In the genomic region with DNA sequence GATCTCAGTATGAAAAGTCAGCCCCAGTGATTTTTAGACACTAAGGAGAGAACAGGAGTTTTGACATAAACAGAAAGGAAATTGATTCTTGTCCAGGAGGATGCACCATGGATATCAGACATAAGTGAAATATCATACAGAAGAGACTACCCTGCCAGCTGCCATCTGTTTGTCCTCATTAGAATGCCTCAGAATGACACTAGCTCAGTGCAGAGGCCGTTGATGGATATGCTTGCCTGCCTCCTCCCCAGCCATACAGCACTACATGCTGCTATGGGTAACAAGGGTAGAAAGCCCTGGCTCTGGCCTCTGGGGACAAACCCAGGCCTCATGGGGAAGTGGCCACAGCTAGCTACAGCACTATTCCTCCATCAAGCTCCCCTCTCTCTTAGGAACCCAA, we compare ENCODE assay signal across 10 mouse cellular contexts.
A peak's percentile ranks its signal among the peaks of the same experiment; 100 is the strongest.
DNase-seq lines count a peak whose midpoint lies in the region; ATAC-seq and TF ChIP-seq lines count a peak whose summit lies in the region.
"Had no signal": no experiment of that assay in that cellular context is flagged by ENCODE, and none has a peak within 500 bp of the region (broad histone marks: within the 10 kb centered on the region; RNA-seq: fewer than 3 reads in every experiment).

No protein-coding gene starts in this region.

- no peaks in the 10 kb centered on the region for H3K27me3 ChIP-seq in hindbrain, postnatal 0 days (ENCODE audit: insufficient read depth, low read length)
- H3K27me3 ChIP-seq in neural tube, embryonic 14.5 days (ENCODE audit: control insufficient read depth, insufficient read depth, low read length): no peaks in the 10 kb centered on the region
- H3K27me3 ChIP-seq: limb, embryonic 13.5 days; lung, embryonic 15.5 days had no signal

- H3K4me1 ChIP-seq in hindbrain, postnatal 0 days (ENCODE audit: insufficient read depth, low read length): no peaks in the 10 kb centered on the region
- no peaks in the 10 kb centered on the region for H3K4me1 ChIP-seq in neural tube, embryonic 14.5 days (ENCODE audit: control insufficient read depth, insufficient read depth, low read length)
- H3K4me1 ChIP-seq: limb, embryonic 13.5 days; lung, embryonic 15.5 days had no signal

- H3K4me3 ChIP-seq in left cerebral cortex, adult 2 months: no peak overlapping the region
- H3K4me3 ChIP-seq in hindbrain, postnatal 0 days (ENCODE audit: low read length): no peak overlapping the region
- H3K4me3 ChIP-seq in neural tube, embryonic 14.5 days (ENCODE audit: low read depth, low read length): no peak overlapping the region
- H3K4me3 ChIP-seq: limb, embryonic 13.5 days; lung, embryonic 15.5 days had no signal

- DNase-seq in cerebellum, postnatal 4 days (ENCODE audit: low spot score in 2 of 2): no peak
- peak in 1 of 2 experiments; percentile 17 for DNase-seq in left cerebral cortex, adult 2 months (ENCODE audit: extremely low spot score in 1 of 2, low spot score in 2 of 2)
- no peak for DNase-seq in left cerebral cortex, postnatal 4 days
- DNase-seq in hindbrain, postnatal 0 days (ENCODE audit: low spot score): peak; percentile 23
- no peak for DNase-seq in adrenal gland, postnatal 14 days
- DNase-seq in gastrocnemius, postnatal 10 days: no peak

- H3K9me3 ChIP-seq in hindbrain, postnatal 0 days (ENCODE audit: low read length): no peaks in the 10 kb centered on the region
- H3K9me3 ChIP-seq in neural tube, embryonic 14.5 days (ENCODE audit: control insufficient read depth, low read length): no peaks in the 10 kb centered on the region
- H3K9me3 ChIP-seq: limb, embryonic 13.5 days; lung, embryonic 15.5 days had no signal

- peak overlapping the region; percentile 82 for H3K27ac ChIP-seq in left cerebral cortex, adult 2 months
- H3K27ac ChIP-seq in hindbrain, postnatal 0 days: no peak overlapping the region
- H3K27ac ChIP-seq in neural tube, embryonic 14.5 days (ENCODE audit: low read depth, low read length): no peak overlapping the region
- H3K27ac ChIP-seq: limb, embryonic 13.5 days; lung, embryonic 15.5 days had no signal

- 15% methylated on average over 1 of the region's 1 CpGs for WGBS in hindbrain, postnatal 0 days
- WGBS in neural tube, embryonic 14.5 days: 35% methylated on average over 1 of the region's 1 CpGs

- 0 out of 2 replicates have a peak, but pooled peaks have one; percentile 3 for ATAC-seq in cerebellum, adult (ENCODE audit: insufficient number of reproducible peaks, low FRiP score, low TSS enrichment)
- ATAC-seq in hindbrain, postnatal 0 days: peak; percentile 62; the same call in 1 of the 2 replicates
- peak; percentile 76; the same call in 1 of the 2 replicates for ATAC-seq in neural tube, embryonic 14.5 days (ENCODE audit: low read depth)

- no peak for TF ChIP-seq CTCF in left cerebral cortex, adult 2 months (IDR thresholded peaks at IDR 0.05)
- no peak for TF ChIP-seq CTCF in hindbrain, postnatal 0 days (IDR thresholded peaks at IDR 0.05; ENCODE audit: low read depth)

- intact Hi-C loops in left cerebral cortex, adult 2 months (cut with DNase I): no loop called here
- intact Hi-C loops in left cerebral cortex, postnatal 4 days (cut with DNase I): no loop called here

- H3K9ac ChIP-seq in hindbrain, postnatal 0 days (replicated peaks; ENCODE audit: low read length): no peak overlapping the region
- H3K9ac ChIP-seq in neural tube, embryonic 14.5 days (replicated peaks; ENCODE audit: low read depth, low read length): no peak overlapping the region
- H3K9ac ChIP-seq: limb, embryonic 13.5 days; lung, embryonic 15.5 days had no signal

- no peak overlapping the region for H3K4me2 ChIP-seq in hindbrain, postnatal 0 days (ENCODE audit: low read depth, low read length)
- H3K4me2 ChIP-seq in neural tube, embryonic 14.5 days (ENCODE audit: low read depth, low read length): no peak overlapping the region
- H3K4me2 ChIP-seq: limb, embryonic 13.5 days; lung, embryonic 15.5 days had no signal

- no peaks in the 10 kb centered on the region for H3K36me3 ChIP-seq in hindbrain, postnatal 0 days (ENCODE audit: insufficient read depth, low read length)
- no peaks in the 10 kb centered on the region for H3K36me3 ChIP-seq in neural tube, embryonic 14.5 days (ENCODE audit: control insufficient read depth, insufficient read depth, low read length)
- H3K36me3 ChIP-seq: limb, embryonic 13.5 days; lung, embryonic 15.5 days had no signal

Comparison
In these comparisons a context has a peak if more than half of its experiments do, and no peak if none do; other contexts are left out.
1. ATAC-seq: peak in every context shown above with its lines; median percentile 76 in neural tube, embryonic 14.5 days; 62 in hindbrain, postnatal 0 days; 3 in cerebellum, adult.